Mouse (Mus musculus): Measurements from ENCODE around the gene Ppwd1.
"Not testable (repeated sequence)": the region's sequence is repeated elsewhere in the genome, so short reads cannot be mapped to it uniquely, and the experiment has no call there.

Gene Ppwd1

DNA sequence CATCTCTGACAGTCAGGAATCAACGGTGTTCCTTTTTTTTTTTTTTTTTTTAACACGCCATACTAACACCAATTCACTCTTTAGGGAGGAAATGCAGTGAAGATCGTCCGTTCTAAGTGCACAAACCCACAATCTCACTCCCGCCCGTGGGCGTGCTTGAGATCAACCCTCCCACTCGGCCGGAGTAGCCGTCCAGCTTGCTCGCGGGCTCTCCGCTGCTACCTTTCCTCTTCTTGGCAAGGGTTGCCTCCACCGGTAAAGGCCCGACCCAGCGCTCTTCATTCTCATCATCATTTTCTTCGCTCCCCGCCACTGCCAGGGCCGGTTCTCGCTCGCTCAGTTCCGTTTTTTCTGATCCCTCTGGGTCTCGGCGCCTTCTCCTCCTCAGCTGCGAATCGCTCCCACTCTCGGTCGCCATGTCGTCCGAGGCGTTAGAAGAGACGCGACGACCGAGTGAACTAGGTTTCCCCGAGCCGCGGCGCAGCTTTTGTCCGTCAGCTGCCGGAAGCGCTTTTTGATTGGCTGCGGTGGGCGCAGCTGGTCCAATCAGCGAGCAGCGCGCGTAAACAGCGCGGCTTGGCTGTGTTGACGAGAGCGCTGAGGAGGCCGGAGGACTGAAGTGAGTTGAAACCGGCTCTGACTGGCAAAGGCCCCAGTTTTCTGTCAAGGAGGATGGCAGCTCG lies at the start of gene Ppwd1, which contains the start of gene Cenpk:
Ppwd1 (minus strand) TSS at position 460 of the 683 bp plus-strand sequence.
Cenpk (plus strand) TSS at position 228 of the 683 bp plus-strand sequence.
- peak; percentile 95 to 96 for DNase-seq (ENCODE audit: low read depth in 2 of 2, low spot score in 2 of 2)

DNA sequence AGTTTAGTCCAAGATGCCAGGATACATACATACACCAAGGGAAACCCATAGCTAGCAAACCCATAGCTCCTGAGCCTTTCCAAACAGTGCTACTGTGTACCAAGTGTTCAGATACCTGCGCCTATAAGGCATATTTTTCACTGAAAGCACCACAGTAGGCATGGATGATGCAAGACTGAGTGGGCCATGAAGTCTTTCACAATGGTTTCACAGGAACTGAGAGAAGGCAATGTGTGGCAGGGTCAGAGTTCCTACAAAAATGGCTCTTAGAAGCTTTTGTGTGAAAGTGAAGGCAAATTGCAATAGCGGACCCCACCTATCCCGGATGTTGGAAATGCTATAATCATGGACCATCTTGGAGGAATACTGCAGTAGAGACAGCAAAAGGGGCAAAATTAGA lies 30.4 kb upstream of the Ppwd1 start:
- no peak for DNase-seq (ENCODE audit: low read depth in 2 of 2, low spot score in 2 of 2)

DNA sequence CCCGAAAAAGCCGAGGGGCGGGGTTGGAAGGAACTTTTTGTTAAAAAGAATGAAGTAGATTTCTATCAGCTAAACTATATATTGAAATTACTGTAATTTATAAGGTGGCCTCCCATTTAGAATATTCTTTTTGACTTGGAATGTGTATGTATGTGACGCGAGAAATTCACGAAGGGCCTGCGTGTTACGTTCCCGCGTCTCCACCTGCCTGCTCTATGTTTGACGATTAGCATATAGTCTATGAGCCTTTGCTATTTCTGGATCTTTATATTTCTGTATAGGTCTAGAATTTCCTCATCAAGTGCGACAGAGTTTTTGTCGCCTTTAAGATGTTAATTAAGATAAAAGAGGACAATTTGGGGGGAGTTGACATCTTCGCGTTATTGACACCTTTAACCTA lies 538 bp upstream of the Ppwd1 start:
- DNase-seq (ENCODE audit: low read depth in 2 of 2, low spot score in 2 of 2), result no peak

DNA sequence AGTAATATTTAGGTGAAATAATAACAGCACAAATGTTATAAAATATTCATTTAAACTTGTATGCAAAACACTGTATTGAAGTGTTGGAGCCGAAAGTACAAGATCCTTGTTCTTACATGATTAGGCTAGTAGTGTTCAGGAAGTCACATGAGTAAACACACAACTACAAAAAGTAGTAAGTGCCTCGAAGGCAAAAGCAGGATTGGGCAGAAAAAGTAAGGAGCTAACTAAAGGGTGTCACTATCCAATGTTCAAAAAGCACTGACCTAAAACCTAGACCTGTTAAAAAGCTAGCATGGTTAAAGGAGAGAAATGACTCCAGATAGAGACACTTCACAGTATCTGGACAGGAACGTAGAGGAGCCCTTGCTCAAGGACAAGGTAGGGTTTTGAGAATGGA lies 1.2 kb downstream of the Ppwd1 start:
- DNase-seq (ENCODE audit: low read depth in 2 of 2, low spot score in 2 of 2), result no peak

DNA sequence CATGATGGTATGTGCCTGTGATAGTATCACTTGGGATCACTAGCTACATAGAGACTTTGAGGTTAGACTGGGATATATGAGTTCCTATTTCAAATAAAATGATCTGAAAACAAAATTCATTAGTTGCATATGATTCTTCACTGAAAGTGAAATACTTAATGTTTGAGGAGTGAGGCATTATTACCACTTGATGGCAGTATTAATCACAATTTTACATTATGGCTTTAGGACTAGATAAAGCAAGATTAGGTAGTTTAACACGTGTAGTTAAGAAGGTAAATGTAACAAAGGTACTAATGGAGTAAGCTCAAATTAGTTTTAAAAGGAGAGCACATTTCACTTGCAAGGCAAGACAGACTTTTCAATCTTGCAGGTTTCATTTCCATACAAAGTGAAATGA lies 24.3 kb downstream of the Ppwd1 start:
- DNase-seq (ENCODE audit: low read depth in 2 of 2, low spot score in 2 of 2), result no peak

DNA sequence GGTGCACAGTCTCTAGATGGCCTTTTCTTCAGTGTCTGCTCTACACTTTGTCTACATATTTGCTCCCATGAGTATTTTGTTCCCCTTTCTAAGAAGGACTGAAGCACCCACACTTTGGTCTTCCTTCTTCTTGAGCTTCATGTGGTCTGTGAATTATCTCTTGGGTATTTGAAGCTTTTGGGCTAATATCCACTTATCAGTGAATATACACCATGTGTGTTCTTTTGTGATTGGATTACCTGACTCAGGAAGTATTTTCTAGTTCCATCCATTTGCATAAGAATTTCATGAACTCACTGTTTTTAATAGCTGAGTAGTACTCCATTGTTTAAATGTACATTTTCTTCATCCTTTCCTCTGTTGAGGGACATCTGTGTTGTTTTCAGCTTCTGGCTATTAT lies 32.8 kb downstream of the Ppwd1 start:
- DNase-seq (ENCODE audit: low read depth in 2 of 2, low spot score in 2 of 2), result not testable (repeated sequence)

DNA sequence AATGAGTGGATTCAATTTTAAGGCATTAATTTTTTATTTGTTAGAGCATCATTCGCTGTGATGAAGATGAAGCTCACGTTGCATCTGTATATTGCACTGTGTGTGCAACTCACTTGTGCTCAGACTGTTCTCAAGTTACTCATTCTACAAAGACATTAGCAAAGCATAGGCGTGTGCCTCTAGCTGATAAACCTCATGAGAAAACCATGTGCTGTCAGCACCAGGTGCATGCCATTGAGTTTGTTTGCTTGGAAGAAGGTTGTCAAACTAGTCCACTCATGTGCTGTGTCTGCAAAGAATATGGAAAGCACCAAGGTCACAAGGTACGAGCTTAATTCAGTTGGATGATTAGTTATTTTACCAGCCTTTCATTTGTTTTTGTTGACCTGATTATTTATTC lies 41.3 kb downstream of the Ppwd1 start:
- DNase-seq (ENCODE audit: low read depth in 2 of 2, low spot score in 2 of 2), result no peak

DNA sequence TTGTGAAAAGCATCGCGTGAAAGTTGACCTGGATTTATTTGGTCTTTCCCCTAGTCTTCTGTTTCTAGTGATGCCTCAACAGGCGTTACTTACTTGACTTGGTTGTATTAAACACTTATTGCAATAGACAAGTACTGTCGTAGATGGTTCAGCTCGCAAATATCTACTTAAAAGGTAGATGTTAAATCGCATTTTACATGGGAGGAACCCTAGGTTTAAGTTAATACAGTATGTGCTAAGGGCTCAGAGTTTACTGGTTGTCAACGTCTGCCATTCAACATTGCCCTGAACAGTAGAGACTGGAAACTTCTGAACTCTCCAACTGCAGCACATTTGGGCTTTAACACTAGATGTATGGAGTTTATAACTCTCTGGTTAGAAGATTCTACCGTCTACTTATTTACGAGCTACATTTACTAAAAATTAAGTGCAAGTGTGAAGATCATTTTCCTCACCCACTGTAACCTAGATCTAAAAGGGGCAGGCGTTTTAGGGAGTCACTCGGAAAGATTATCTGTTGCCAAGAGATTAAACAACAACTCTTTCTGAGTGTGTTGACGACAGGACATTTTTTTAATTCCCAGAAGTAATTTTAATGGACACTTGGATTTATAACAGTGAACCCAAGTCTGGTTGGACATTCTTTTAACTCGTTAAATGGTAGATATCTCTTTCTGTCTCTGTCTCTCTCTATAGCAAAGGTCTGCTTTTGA lies 49.3 kb downstream of the Ppwd1 start:
- DNase-seq (ENCODE audit: low read depth in 2 of 2, low spot score in 2 of 2), result no peak

DNA sequence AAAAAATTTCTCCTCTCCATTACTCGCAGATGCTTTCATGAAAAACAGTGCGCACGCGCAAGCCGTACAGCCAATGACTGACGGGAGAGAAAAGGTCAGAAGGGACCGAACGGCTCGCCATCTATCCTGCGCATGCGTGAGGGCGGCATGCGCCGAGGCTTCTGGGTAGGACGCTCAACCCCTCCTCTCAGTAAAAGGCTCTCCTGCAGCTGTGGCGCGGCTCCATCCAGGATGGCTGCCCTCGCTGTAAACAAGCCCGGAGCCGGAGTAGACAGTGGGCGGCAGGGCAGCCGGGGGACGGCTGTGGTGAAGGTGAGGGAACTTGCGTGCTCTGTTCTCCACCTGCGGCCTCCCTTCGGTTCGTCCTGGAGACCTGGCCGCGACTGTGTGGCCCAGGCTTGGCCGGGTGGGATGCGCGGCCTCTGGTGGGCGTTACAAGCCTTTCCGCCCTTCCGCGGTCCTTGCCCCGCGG lies 50.0 kb downstream of the Ppwd1 start, which contains the start of gene Trim23:
Trim23 (plus strand) TSS at position 148 of the 472 bp plus-strand sequence.
- DNase-seq (ENCODE audit: low read depth in 2 of 2, low spot score in 2 of 2), result peak; percentile 92 to 93

DNA sequence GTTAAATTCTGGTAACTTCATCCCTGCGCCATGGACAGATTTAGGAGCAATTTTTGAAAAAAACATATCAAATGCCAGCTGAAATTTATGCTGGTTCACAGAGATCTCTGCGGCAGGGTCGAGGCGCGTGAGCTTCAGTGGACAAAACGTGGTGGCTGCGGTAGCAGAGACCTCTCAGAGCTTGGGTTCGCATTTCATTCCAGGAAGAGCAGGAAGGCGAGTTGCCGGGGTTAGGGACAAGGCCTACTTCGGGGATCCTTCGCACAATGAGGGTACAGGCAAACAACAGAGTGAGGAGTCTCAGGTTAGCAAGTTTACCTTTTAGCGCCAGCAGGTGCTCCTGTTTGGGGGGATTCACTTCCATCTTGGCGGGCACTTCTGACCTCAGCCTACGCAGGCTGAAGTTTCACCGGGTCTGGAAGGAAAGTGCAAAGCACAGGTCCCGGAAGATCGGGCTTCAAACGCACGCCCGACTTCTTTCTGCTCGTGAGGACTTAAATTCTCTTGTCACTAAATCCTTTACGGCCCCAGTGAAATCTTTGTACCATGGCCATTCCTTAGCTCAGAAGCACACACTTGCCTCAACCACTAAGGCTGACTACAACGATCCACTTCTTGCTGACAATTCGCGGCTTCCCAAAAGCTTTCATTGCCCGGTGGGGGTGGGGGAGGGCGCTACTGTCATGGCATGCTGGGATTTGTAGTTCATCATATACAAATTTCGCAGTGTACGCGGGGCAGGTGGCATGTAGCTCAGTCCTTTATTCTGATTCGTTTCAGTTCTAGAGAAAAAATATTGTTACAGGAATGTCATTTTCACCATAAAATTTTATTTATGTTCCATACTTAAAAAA lies 50.6 kb downstream of the Ppwd1 start, which contains the start of gene Trappc13:
Trappc13 (minus strand) TSS at position 674 of the 854 bp plus-strand sequence.
- no peak for DNase-seq (ENCODE audit: low read depth in 2 of 2, low spot score in 2 of 2)

DNA sequence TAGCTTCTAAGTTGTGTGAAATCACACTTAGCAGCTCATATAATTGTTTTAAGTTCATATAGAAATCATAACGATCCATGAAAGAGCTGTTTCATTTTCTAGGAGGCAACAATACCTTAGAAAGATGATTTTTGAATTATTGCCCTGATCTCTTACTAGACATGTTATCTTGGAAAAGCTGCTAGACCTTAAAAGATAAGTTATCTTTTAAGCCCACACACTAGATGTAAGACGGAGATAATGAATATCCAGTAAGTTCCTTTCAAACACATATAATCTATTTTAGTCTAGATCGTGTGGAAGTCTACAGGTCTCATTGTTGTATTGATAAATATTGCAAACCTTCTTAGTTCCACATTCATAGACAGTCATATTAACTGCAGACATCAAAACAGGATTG lies 51.8 kb downstream of the Ppwd1 start:
- no peak for DNase-seq (ENCODE audit: low read depth in 2 of 2, low spot score in 2 of 2)

DNA sequence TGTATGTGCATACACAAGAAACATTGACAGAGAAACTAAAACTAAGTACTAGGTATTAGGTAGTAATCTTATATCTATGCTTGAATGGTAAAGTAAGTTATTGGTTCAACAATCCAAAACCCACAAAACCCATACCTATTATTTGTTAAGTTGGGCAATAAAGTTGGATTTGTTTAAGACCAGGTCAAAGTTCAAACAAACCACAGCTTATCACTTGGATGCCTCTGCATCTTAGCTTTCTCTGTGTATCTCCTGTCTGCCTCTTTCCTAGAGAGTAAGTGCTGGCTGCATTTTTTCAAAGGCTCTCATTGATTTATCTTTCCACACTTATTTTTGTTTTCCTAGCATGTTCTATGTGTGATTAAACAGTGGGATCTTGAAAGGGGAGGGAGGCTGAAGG lies 56.1 kb downstream of the Ppwd1 start:
- no peak for DNase-seq (ENCODE audit: low read depth in 2 of 2, low spot score in 2 of 2)

DNA sequence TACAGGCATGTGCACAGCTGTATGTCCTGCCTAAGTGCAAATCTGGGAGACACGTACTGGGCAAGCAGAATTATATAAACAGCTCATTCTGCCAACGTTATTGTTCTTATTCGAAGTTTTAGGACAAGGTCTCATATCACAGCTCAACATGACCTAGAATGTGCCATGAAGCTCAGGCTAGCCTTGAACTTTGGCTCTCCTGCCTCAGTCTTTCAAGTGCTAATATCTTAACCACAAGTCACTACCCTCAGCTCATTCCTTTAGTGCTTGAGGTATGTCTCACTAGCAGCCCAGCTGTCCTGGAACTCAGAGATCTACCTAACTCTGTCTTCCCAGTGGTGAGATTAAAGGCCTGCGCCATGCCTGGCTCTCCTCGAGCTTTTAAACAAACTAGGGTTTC lies 56.9 kb downstream of the Ppwd1 start:
- DNase-seq (ENCODE audit: low read depth in 2 of 2, low spot score in 2 of 2), result no peak

DNA sequence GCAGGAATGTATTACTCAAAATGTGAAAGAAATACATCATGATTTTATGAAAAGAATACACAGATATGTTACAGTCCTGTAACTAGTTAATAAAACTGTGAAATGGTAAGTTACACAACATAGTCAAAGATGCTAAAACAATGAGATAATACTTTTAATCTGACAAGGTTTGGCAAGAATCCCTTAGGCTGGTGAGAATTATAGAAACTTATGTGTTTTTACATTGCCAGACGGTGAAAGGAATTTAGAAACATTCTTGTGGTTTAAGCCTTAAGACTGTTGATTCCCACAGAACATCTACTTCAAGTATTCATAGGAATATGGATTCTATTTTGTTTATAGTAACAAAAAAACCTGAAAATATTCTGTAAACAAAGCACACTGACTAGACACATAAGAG lies 73.0 kb downstream of the Ppwd1 start:
- no peak for DNase-seq (ENCODE audit: low read depth in 2 of 2, low spot score in 2 of 2)

Measured in CD8-positive naive resting alpha-beta T cell, adult 2 months (primary cell).